Mouse (Mus musculus) ovary, adult 18-20 months (tissue): Measurements from ENCODE around the gene Mypop.

ENCODE experiments used
- DNase-seq: peaks from one replicate; pipeline ENCODE4 v3.0.0; 2022; ENCODE audit warnings: low spot score, mixed read lengths

The Mypop gene

DNA sequence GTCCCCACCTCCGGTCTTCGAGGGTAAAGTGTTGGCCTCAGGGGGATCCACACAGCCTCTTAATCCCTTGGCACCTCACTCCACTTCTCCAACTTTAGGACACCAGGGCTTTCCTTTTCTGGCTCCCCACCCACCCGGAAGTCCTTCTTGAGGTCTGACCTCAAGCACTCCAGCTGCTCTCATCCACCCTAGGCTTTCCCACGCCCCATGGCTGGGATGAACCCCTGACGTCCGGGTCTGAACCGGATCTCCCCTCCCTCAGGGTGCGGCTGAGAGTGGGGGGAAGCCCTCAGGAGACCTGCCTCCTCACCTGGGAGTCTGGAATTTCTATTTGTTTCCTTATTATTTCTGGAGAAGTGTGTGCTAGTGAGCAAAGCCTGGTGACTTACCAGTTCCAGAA, 30.0 kb downstream of the Mypop start:
- DNase-seq, result no peak

DNA sequence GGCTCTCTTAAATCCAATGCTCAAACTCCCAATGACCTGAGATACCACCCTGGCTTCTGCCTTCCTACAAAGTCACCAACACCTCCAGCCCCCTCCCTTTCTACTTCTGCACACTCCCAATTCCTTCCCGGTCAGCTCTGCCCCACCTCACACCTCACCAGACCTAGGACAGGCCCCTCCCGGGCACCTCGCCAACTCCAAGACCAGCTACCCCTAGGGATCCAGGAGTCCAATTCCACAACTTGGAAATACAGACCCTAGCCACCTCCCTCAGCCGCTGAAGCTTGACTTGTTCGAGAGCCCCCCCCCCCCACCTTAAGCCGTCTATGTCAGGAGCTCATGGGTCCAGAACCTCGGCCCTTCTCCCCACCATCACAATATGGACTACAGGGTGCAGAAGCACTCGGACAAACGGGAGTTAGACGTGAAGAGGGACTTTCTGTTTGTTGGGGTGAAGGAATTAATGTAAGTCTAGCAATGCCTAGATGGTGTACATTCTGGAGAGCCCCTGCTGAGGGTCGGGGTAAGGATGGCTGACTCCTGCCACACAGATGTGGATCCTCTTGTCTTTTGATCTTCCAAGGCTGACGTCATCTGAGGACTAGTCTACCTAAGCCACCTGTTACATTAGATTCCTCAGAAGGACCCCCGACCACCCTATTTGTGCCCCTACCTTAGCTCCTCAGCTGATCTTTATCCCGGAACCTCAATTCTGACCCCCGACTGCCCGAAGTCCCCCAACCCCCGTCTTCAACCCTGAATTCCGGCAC, 31.3 kb downstream of the Mypop start:
- no peak for DNase-seq

DNA sequence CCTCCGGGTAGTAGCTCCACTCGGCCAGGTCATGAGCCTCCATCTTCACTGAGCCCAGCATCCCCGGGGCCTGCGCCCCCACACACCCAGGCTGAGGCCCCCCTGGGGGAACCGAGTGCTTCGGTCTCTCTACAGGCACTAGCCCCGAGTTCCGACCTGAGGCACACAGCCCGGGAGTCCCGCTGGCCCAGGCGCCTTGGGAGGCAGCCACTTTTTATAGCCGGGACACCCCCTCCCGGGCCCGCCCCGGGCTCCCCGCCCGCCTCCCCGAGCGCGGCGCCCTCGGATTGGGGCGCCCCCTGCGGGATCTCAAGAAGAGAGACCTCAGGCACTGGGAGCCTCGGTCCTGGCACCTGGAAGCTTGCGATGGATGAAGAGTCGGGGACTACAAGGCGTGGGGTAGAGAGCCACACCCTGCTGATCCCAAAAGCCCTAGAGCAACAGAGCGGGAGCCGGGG, 32.3 kb downstream of the Mypop start, which contains the start of gene Foxa3:
TSS of gene Foxa3 (minus strand) at position 182 of the 458 bp plus-strand sequence.
- DNase-seq, result peak; percentile 48

DNA sequence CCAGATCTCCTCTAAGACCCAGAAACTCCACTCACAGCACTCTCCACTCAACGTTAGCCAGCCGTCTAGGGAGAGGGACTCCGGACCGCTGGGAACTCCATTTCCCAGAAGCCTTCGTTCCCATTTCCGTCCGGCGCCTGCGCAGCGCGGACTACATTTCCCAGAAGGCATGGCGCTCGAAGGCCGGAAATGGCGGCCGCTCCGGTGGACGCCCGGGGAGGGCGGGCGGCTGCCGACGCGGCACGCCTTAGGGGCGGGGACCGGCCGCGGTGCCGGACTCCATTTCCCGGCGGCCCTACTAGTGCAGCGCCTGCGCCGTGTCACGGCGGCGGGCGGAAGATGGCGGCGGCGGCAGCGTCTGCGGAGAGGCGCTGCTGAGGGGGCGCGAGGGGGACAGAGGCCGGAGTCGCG, 33.1 kb downstream of the Mypop start, which contains the start of gene Sympk:
TSS of gene Sympk (plus strand) at position 282 of the 411 bp plus-strand sequence.
- peak; percentile 94 for DNase-seq

DNA sequence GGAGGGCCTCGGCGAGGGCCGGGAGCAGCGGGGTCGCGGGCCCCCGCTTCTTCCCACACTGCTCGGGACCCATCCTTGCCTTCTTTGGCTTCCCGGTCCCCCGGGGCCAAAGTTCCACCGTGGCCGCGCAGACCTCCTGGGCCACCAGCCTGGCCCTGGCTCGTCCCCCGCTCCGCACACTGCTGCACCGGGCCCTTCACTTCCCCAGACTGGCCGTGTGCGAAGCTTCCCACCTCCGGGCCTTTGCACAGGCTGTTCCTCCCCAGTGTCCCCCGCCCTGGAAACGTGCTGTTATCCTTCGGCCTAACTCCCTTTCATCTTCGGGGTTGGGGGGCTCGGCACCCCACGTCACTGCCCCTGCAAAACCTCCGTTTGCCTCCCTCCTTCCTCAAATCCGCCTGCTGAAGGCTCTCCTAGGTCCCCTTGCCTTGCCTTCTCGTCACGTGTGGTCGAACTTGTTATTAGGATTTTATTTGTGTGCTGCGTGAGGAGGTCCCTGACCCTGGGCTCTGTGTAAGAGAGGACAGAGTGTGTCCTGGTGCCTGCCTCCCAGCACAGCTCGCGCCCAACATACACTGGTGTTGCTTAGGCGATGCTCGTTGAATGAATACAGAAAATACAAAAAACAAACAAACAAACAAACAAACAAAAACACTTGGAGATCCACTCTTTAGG, 33.7 kb downstream of the Mypop start:
- no peak for DNase-seq

DNA sequence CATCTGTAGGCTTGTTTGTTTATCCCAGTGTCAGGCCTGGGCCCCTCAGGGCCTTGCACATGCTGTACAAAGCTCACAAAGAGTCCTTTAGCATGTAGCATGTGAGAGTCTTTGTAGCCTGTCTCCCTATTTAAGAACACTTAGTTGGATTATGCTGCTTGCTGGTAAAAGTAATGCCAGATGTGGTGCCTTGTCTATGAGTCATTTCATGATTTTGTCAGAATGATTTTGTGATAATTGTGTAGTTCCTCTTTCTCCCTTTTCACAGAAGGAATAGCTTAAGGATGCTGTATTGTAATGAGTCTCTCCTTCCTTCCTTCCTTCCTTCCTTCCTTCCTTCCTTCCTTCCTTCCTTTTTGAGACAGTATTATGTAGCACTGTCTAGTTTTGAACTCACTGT, 37.0 kb downstream of the Mypop start:
- no peak for DNase-seq

DNA sequence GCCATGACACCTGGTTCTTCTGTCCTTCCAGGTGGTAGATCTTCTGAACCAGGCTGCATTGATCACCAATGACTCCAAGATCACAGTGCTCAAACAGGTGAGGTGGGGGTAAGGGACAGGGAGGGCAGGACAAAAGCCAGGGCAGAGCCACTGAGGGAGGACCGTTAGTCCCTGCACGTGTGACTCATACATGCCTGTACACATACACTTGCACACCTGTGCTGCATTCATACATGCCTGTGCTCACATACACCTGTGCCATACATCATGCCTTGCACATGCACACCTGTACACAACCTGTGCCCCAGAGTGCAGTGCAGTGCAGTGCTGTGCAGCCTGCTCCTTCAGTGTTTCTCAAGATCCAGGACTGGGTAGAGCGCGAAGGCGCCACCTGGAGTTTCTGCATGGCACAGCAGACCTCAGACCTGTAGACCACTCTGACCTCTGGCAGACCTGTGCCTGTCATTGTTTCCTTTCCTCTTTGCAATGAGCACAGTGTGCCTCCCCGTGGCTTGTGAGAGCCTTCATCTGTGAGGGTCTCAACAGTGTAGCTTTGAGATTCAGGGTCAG, 38.1 kb downstream of the Mypop start:
- no peak for DNase-seq

DNA sequence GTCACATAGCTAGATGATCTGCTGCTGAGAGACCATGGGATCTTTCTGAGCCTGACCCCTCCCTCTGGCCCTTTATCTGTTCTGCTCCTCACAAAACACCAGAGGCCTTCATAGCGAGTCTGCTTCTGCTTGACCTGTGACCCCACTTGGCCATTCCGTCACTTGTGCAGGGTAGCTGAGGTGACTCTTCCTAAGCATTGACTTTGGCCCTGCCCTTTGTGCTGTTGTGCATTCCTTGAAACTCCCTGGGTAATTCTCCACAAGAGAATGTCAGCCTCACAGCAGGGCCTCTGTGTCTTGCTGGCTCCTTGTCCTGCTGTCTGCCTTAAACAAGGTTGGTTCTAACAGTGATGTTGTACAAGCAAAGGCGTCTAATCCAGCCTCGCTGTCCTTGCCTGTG, 40.6 kb downstream of the Mypop start:
- no peak for DNase-seq

DNA sequence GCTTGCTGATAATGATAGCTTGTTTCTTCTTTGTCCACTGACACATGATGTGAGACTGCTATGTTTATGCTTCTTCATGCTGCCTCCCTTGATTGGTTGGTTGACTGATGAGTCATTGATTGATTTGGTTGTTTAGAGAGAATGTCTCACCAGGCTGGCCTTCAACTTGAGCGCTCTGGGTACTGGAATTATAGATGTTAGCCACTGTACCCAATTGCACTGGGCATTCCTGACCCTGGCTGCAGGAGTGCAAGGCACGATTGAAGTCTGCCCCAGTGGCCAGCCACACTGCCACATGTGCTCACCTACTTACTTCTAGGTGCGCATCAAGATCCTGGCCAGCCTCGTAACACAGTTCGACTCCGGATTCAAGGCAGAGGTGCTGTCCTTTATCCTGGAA, 53.6 kb downstream of the Mypop start:
- no peak for DNase-seq

DNA sequence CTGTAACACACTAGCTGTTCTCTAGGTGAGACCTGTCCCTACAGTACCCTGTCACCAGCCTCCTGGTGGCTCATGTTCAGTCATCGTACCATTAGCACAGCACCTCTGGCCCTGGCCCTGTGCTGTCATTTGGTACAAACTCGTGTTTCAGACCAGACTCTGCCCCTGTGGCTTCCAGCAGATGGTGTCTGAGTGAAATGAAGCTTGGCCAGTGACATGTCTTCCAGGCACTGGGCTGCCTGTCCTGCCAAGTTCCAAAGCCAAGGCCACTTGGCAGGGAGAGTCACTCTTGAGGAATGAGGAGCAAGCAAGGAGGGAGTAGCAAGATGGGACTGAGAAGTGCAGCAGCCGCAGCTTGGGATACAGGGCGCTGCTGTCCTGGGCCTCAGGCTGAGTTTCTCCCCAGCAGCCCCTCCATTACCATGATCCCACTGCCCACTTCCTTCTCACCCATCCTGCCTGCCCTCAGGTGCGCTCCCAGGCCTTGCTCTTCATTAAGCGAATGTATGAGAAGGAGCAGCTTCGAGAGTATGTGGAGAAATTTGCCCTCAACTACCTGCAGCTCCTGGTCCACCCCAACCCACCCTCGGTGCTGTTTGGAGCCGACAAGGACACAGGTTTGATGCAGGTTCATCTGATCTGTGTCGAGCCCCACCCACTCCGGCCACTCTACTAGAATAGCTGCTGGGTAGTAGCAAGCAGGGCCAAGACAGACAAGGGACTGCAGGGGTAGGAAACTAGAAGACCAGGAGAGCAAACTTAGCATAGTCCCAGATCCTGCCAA, 55.4 kb downstream of the Mypop start:
- peak; percentile 61 for DNase-seq

DNA sequence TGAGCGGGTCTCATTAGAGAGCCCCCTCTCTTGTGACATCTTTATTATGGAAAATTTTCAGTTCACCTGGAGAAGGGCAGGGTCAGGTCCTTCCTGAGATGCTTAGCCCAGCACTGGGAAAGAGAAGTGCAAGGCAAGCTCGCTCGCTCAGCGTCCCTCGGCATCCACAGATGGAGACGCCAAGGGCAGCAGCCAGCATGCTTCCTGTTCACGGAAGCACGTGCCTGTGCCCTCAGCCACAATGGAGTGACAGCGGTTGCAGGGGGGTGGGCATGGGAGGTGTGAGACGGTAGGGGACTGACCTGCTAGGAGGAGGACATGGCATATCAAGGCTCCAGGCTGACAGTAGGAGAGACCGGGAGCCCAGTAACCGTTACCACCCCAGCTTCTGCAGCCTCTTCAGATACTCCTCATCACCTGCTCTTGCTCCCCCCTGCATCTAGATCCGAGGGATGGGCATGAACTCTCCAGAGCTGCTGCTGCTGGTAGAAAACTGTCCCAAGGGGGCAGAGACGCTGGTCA, 57.0 kb downstream of the Mypop start:
- no peak for DNase-seq

DNA sequence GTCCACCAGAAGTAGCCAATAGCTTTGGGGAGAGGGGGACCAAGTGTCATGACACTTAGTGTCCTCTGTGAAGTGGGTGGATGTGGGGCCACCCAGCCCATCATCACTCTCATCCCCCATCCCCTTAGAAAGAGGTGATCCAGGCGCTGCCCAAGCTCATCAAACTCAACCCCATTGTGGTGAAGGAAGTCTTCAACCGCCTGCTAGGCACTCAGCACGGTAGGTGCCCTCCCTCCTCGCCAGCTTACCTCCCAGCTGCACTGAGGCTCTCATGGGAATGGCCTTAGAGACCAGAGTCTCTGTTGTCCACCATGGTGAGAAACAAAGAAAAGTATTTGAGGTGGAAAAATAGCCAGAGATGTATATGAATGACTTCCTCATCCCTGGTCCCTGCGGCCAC, 58.2 kb downstream of the Mypop start:
- DNase-seq, result no peak

DNA sequence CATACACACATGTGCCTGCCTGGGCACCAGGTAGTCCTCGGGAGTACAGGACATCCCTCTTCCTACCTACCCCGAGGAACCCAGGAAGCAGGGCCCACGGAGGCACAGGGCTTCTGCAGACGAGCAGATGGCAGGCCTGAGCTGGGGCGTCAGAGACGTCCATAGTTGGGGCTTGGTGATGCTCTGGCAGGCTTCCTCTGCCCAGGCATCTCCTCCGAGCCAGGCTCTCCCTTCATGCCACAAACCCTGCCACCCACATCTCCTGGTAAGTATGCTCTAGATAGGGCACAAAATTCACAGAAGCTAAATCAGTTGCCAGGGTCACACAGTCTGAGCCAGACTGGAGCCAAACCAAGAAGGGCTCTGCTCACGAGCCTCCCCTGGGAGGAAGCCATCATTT, 59.1 kb downstream of the Mypop start:
- DNase-seq, result no peak

DNA sequence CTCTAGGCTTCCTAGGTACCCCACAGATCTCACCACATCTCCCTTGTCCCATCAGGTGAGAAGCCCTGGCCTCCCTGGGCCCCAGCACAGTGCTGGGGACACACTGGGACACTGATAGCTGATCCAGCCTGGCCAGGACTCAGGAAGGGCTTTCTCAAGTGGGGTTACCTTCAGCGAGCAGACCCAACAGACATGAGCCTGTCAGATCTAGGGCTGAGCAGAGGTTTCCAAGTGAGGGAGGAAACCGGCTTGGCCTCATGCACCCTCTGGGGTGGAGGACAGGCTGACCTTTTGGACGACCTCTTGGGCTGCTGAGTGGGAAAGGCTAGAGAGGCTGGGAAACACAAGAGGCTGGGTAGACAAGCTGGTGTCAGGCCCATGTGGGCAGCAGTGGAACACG, 60.1 kb downstream of the Mypop start:
- DNase-seq, result no peak
